Mouse (Mus musculus) hindbrain, postnatal 0 days (tissue): ENCODE measurements around the gene Eps15. TPM values are rescaled to one million over a fixed set of nuclear protein-coding genes. Genes with fewer than 3 reads are reported as not detected.

Experiments used
- ATAC-seq: fragments of 200-750 bp; cut with Nextera tagmentation; 2 replicates; pipeline ENCODE4 v1.8.0; 2017; ENCODE audit warnings: mild to moderate bottlenecking, moderate TSS enrichment, moderate library complexity
- DNase-seq: peaks from one replicate; pipeline ENCODE4 v3.0.0-alpha.2; 2015; ENCODE audit warnings: low spot score
- H3K27ac ChIP-seq: fragments of 300-500 bp; sonication (generic); 2 replicates; pipeline ENCODE4 v1.5.1; 2014; ENCODE audit warnings: mild to moderate bottlenecking
- H3K27me3 ChIP-seq: fragments of 300-500 bp; sonication (generic); 2 replicates; pipeline ENCODE4 v1.6.1; 2014; ENCODE audit warnings: low read length, mixed read lengths; ENCODE audit not compliant: insufficient read depth
- H3K36me3 ChIP-seq: fragments of 300-500 bp; sonication (generic); 2 replicates; pipeline ENCODE4 v1.6.1; 2014; ENCODE audit warnings: low read length, mixed read lengths; ENCODE audit not compliant: insufficient read depth
- H3K4me1 ChIP-seq: fragments of 300-500 bp; sonication (generic); 2 replicates; pipeline ENCODE4 v1.6.1; 2014; ENCODE audit warnings: antibody characterized with exemption, low read length, mixed read lengths; ENCODE audit not compliant: insufficient read depth
- H3K4me2 ChIP-seq: fragments of 300-500 bp; sonication (generic); 2 replicates; pipeline ENCODE4 v1.6.1; 2014; ENCODE audit warnings: low read depth, mild to moderate bottlenecking, low read length, moderate library complexity, mixed read lengths
- H3K4me3 ChIP-seq: fragments of 300-500 bp; sonication (generic); 2 replicates; pipeline ENCODE4 v1.5.1; 2014; ENCODE audit warnings: low read length
- H3K9ac ChIP-seq: fragments of 300-500 bp; sonication (generic); replicated peaks from 2 replicates; pipeline ENCODE4 v1.6.1; 2014; ENCODE audit warnings: mild to moderate bottlenecking, low read length, moderate library complexity, mixed read lengths
- H3K9me3 ChIP-seq: fragments of 300-500 bp; sonication (generic); 2 replicates; pipeline ENCODE4 v1.6.1; 2016; ENCODE audit warnings: low read length, mixed read lengths
- CTCF ChIP-seq: IDR thresholded peaks from 2 replicates; pipeline ENCODE4 v1.5.1; 2016; ENCODE audit warnings: antibody characterized with exemption, control low read depth, low read depth
- WGBS: fragments of 180-500 bp; shearing (Covaris S2); extraction: QIAGEN DNeasy Blood & Tissue Kit; methylation state at CpG from one replicate; pipeline ENCODE4 v1.1.7; 2014; 5-methylcytosine and 5-hydroxymethylcytosine counted together
- polyA plus RNA-seq: library from polyadenylated mRNA; unstranded; fragments of >200 nt; fragmentation: Nextera tagmentation; extraction: Ambion mirVana; gene quantifications from 2 replicates; pipeline ENCODE4 v1.2.1, GENCODE M21; 2015
- total RNA-seq: library from RNA; depleted of rRNA; stranded (reverse); fragments of >200 nt; gene quantifications from 2 replicates; pipeline ENCODE4 v1.2.3, GENCODE M21; 2014

Gene Eps15
- total and polyA plus RNA-seq, 2 experiments from 2014 or later, result 57.4 to 73.0 TPM

DNA sequence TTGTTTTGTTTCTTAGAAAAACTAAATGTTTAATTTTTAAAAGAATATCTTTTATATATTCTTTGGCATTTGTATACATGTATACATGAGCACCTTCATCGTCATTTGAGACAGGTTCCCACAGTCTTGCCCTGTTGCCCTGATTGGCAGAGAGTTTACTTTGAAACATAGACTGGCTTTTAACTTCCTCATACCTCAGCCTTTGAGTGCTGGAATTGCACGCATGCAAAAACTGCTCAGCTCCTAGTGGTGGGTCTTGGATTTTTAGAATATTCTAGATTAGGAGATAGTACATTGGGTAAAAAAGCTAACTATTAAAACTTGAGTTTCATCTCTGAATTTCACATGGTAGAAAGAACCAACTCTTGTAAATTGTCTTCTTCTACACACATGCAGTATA lies 24.7 kb upstream of the Eps15 start:
- Histone ChIP-seq H3K4me1 (no peaks in the 10 kb centered on the region), H3K9ac (no peak overlapping the region), H3K36me3 (no peaks in the 10 kb centered on the region), H3K9me3 (no peaks in the 10 kb centered on the region), H3K4me3 (no peak overlapping the region), H3K27me3 (no peaks in the 10 kb centered on the region), H3K27ac (no peak overlapping the region), H3K4me2 (no peak overlapping the region)
- TF ChIP-seq CTCF, result no peak
- no peak for DNase-seq
- WGBS, result 88% methylated on average over 2 of the region's 2 CpGs
- no peak for ATAC-seq

DNA sequence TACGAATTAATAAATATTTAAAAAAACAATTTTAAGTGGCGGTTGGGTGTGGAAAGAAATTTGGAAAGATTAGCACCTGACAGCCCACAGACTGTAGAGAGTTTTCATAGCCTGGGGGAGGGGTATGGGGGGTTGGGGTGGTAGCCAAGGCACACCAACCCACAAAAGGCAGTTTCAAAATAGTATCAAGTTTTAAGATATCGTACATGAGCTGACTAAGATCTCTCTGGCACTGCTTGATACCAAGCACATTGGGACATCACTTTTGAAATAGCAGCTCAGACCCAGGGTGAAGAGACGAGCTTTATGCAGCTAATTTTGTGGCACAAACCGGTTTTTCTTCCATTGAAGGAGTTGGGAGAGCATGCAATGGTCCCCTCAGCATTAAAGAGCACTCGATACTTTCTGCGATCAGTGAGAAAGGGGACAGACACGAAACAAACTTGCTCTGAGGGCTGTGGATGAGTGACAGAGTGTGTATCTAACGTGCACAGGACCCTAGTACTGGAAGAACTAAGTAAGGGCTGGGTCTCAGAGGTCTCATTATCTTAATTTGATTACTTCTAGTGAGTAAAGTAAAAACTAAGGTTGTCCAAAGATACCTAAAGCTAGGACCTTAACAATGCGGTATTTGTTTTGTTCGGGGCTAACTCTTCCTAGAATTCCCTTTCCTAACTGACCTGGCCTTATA lies 24.2 kb upstream of the Eps15 start:
- H3K27me3 ChIP-seq, result no peaks in the 10 kb centered on the region
- no peak overlapping the region for H3K27ac ChIP-seq
- WGBS, result 88% methylated on average over 11 of the region's 11 CpGs
- no peak overlapping the region for H3K9ac ChIP-seq
- no peaks in the 10 kb centered on the region for H3K36me3 ChIP-seq
- no peak overlapping the region for H3K4me3 ChIP-seq
- ATAC-seq, result no peak
- H3K9me3 ChIP-seq, result no peaks in the 10 kb centered on the region
- H3K4me2 ChIP-seq, result no peak overlapping the region
- no peak for DNase-seq
- TF ChIP-seq CTCF, result no peak
- H3K4me1 ChIP-seq, result no peaks in the 10 kb centered on the region

DNA sequence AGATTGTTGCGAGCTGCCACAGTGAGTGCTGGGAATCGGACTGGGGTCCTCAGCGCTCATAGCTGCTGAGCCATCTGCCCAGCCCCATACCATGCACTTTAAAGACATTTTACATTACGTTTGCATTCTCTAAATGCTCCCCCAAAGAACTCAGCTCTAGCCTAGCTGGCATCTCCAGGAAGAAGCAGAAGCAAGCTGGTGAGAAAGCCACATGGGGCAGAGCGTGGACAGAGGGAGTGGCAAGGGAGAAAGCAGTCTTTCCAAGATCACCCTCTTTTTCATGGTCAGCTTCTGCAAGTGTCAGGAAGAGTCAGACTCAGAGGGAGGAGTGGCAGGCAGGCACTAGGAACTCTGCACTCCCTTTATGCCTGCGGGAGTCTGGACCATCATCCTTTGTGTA lies 23.3 kb upstream of the Eps15 start:
- WGBS, result 89% methylated on average over 6 of the region's 6 CpGs
- TF ChIP-seq CTCF, result no peak
- DNase-seq (no peak), ATAC-seq (no peak)
- H3K4me3 ChIP-seq, result no peak overlapping the region
- no peaks in the 10 kb centered on the region for H3K4me1 ChIP-seq
- H3K27ac ChIP-seq, result no peak overlapping the region
- H3K4me2 ChIP-seq, result no peak overlapping the region
- no peaks in the 10 kb centered on the region for H3K36me3 ChIP-seq
- no peaks in the 10 kb centered on the region for H3K27me3 ChIP-seq
- no peaks in the 10 kb centered on the region for H3K9me3 ChIP-seq
- H3K9ac ChIP-seq, result no peak overlapping the region

DNA sequence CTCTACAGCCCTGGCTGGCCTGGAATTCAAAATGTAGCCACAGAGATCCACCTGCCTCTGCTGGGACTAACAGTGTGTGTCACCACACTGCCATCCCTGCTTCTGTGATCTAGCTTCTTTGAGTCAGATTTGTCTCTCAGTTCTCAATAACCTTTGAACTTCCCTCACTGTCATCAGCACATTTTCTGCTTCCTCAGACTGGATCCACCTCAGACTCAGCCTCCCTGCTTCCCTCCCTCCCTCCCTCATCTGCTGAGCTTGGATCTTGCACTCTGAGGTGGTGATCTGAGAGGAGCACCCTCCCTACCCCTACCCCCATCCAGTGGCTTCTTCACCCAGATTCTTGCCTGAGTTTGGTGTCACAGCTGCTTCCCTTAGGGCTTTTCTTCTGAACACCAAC lies 22.4 kb upstream of the Eps15 start:
- H3K27me3 ChIP-seq, result no peaks in the 10 kb centered on the region
- no peak for TF ChIP-seq CTCF

DNA sequence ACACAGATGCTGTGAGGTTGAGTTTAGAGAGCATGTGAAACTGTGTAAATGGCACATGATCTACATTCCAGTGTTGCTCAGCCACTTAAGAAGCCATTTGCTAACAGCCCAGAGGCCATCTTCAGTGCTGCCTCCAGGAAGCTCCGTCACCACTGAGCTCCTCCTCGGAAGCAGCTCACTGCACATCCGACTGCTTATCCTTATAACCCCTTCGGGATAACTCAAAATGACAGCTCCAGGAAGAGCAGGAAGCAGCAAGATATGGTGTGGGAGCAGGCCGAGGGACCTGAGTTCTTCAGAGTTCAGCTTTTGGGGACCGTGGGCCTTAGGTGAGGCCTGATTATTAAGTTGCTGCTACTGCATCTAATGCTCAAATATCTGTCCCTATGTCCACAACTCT lies 18.0 kb upstream of the Eps15 start:
- TF ChIP-seq CTCF, result no peak
- Histone ChIP-seq H3K4me3 (no peak overlapping the region), H3K27me3 (no peaks in the 10 kb centered on the region), H3K9ac (no peak overlapping the region), H3K4me2 (no peak overlapping the region), H3K4me1 (no peaks in the 10 kb centered on the region), H3K9me3 (no peaks in the 10 kb centered on the region), H3K27ac (no peak overlapping the region), H3K36me3 (no peaks in the 10 kb centered on the region)
- 73% methylated on average over 6 of the region's 6 CpGs for WGBS
- ATAC-seq (no peak), DNase-seq (no peak)

More for the DNA sequence above, 22.4 kb upstream of the Eps15 start:
- DNase-seq (no peak), ATAC-seq (no peak)
- Histone ChIP-seq H3K4me2 (no peak overlapping the region), H3K36me3 (no peaks in the 10 kb centered on the region), H3K27ac (no peak overlapping the region), H3K9me3 (no peaks in the 10 kb centered on the region), H3K4me1 (no peaks in the 10 kb centered on the region), H3K4me3 (no peak overlapping the region), H3K9ac (no peak overlapping the region)

DNA sequence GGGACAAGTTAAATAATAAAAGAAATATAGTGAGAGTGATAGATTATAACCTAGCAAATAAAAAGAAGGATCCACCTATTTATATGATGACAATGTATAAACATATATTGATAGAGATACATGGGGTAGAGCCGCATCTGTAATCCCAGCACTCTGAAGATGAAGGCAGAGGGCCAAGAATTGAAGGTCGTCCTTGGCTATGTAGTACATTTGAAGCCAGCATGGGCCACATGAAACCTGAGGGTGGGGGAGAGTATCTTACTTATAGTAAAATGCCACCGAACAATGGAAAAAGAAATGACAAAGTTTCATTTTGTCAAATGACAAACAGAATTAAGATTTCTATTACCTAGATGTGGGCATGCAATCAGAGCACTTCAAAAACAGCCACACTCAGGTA lies 14.0 kb upstream of the Eps15 start:
- no peaks in the 10 kb centered on the region for H3K9me3 ChIP-seq
- ATAC-seq (no peak), DNase-seq (no peak)
- no peak overlapping the region for H3K27ac ChIP-seq
- no peaks in the 10 kb centered on the region for H3K4me1 ChIP-seq
- TF ChIP-seq CTCF, result no peak
- H3K4me3 ChIP-seq, result no peak overlapping the region
- no peak overlapping the region for H3K4me2 ChIP-seq
- H3K36me3 ChIP-seq, result no peaks in the 10 kb centered on the region
- 90% methylated on average over 3 of the region's 3 CpGs for WGBS
- no peaks in the 10 kb centered on the region for H3K27me3 ChIP-seq
- no peak overlapping the region for H3K9ac ChIP-seq

DNA sequence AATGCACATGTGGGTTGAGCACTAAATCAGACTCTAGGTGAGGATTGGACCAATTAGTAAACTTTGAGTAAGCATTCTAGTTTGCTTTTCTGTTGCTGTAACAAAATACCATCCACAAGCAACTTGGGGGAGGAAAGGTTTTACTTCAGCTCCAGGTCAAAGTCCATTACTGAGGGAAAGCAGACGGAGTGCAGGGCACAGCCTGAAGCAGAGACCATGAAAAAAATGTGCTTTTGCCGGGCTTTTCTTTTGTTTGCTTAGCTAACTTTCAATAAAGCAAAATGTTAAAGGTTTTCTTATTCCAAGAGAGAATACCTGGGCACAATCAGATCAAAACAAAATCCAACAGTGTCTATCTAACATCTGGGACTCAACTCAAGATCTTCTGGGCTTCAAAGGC lies 13.3 kb upstream of the Eps15 start:
- Histone ChIP-seq H3K4me3 (no peak overlapping the region), H3K27ac (no peak overlapping the region), H3K4me2 (no peak overlapping the region), H3K4me1 (no peaks in the 10 kb centered on the region), H3K27me3 (no peaks in the 10 kb centered on the region), H3K9ac (no peak overlapping the region), H3K9me3 (no peaks in the 10 kb centered on the region), H3K36me3 (no peaks in the 10 kb centered on the region)
- DNase-seq, result no peak
- no peak for TF ChIP-seq CTCF
- WGBS, result 78% methylated on average over 2 of the region's 2 CpGs
- ATAC-seq, result no peak
